Mouse (Mus musculus): ENCODE results near the gene Dgkz.
A peak's percentile ranks its signal among the peaks of the same experiment; 100 is the strongest.

The Dgkz gene

GRCm38 (mm10) chr2:91960459-91960858, 15.2 kb downstream of the Dgkz start:
- no peak for DNase-seq (ENCODE audit: low read depth, low spot score)

- no peak for DNase-seq (ENCODE audit: low read depth, low spot score)
Measured at GRCm38 (mm10) chr2:91959544-91960410, 15.9 kb downstream of the Dgkz start.

GRCm38 (mm10) chr2:91958701-91959457, 16.8 kb downstream of the Dgkz start:
- peak; percentile 74 for DNase-seq (ENCODE audit: low read depth, low spot score)

GRCm38 (mm10) chr2:91958049-91958448, 17.6 kb downstream of the Dgkz start:
- DNase-seq (ENCODE audit: low read depth, low spot score): no peak

- DNase-seq (ENCODE audit: low read depth, low spot score): peak; percentile 90
Measured at GRCm38 (mm10) chr2:91957096-91957495, 18.6 kb downstream of the Dgkz start.

- DNase-seq (ENCODE audit: low read depth, low spot score): no peak
Measured at GRCm38 (mm10) chr2:91955875-91956274, 19.8 kb downstream of the Dgkz start.

- DNase-seq (ENCODE audit: low read depth, low spot score): no peak
Measured at GRCm38 (mm10) chr2:91955121-91955591, 20.5 kb downstream of the Dgkz start.

- DNase-seq (ENCODE audit: low read depth, low spot score): no peak
Measured at GRCm38 (mm10) chr2:91953825-91954224, 21.8 kb downstream of the Dgkz start.

GRCm38 (mm10) chr2:91950275-91951085, 25.2 kb downstream of the Dgkz start:
- DNase-seq (ENCODE audit: low read depth, low spot score): peak; percentile 82

- DNase-seq (ENCODE audit: low read depth, low spot score): peak; percentile 25
Measured at GRCm38 (mm10) chr2:91949411-91950274, 26.0 kb downstream of the Dgkz start.

GRCm38 (mm10) chr2:91948792-91949241, 26.8 kb downstream of the Dgkz start:
- DNase-seq (ENCODE audit: low read depth, low spot score): peak; percentile 36

GRCm38 (mm10) chr2:91948151-91948509, 27.5 kb downstream of the Dgkz start:
- no peak for DNase-seq (ENCODE audit: low read depth, low spot score)

- peak; percentile 34 for DNase-seq (ENCODE audit: low read depth, low spot score)
Measured at GRCm38 (mm10) chr2:91947397-91948150, 28.1 kb downstream of the Dgkz start.

GRCm38 (mm10) chr2:91946836-91947235, 28.8 kb downstream of the Dgkz start:
- no peak for DNase-seq (ENCODE audit: low read depth, low spot score)

- DNase-seq (ENCODE audit: low read depth, low spot score): no peak
Measured at GRCm38 (mm10) chr2:91945483-91945882, 30.2 kb downstream of the Dgkz start, which contains the start of gene Gm9821. Gene Gm9821, plus strand, starts transcription at chr2:91945703.

- DNase-seq (ENCODE audit: low read depth, low spot score): peak; percentile 91
Measured at GRCm38 (mm10) chr2:91944170-91944950, 31.3 kb downstream of the Dgkz start.

- DNase-seq (ENCODE audit: low read depth, low spot score): peak; percentile 46
Measured at GRCm38 (mm10) chr2:91942356-91942755, 33.3 kb downstream of the Dgkz start.

GRCm38 (mm10) chr2:91939303-91939935, 36.2 kb downstream of the Dgkz start:
- no peak for DNase-seq (ENCODE audit: low read depth, low spot score)

GRCm38 (mm10) chr2:91936154-91936553, 39.5 kb downstream of the Dgkz start:
- no peak for DNase-seq (ENCODE audit: low read depth, low spot score)
